Mouse (Mus musculus): ENCODE results near the gene Arid5a. TPM values are rescaled to one million over a fixed set of nuclear protein-coding genes. Genes with fewer than 3 reads are reported as not detected.

Arid5a gene
- polyA plus RNA-seq (2012; rRNA removed; ENCODE audit: low replicate concordance) = 5.6 and 7.7 TPM in 2 replicates

DNA sequence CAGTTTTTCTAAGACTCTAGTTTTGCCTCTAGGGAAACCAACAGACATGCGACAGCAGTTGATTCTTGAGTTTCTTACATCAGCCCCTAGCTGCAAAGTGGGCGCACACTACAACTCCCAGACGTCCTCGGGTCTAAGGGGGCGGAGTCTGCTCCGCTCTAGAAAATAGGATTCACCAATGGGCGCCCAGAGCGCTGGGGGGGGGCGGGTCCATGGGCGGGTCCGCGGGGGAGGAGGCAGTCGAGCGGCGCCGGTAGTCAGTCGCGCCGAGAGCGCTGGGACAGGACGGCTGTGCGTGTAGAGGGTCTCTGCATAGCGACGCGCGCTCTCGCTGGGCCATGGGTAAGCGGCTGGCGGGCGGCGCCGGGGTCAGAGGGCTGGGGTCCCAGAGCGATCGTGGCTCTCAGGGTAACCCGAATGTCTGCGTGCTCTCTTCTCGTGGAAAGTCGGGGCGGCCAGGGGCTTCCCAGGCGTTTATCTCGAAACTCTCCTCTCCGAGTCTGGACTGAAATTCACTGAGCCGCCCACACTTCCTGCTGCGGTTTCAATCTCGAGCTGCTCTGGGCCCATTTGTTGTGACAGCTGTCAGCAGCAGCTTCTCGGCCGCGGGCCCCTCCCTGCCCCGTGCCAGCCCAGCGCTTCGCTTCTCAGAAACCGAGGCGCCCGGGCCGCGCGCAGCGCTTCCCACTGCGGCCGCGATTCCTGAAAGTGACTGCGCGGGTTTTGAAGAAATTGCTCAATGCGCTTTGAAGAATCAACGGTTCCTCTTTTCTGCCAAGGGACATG lies at the start of gene Arid5a:
Gene Arid5a (plus strand): TSS at position 239 of the 786 bp plus-strand sequence.

DNA sequence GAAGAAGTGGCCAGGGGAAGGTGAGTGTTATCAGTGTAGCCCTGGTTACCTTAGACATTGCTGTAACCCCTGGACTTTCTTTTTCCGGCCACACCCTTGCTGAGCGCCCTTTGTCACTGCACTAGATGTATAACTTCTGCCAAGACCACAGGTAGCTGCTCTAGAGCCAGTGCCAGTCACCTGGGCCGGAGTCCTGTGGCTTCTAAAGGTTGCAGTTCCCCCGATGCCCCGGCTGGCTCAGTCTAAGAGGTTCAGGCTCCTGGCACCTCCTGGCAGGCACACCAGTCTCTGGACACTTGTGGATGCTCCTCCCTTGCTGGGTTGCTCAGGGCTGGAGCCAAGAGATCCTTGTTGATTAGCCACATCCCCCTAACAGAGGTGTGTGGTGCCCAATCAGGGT lies 33.1 kb upstream of the Arid5a start, which contains the start of gene Neurl3:
Gene Neurl3 (minus strand): TSS at position 225 of the 400 bp plus-strand sequence.

DNA sequence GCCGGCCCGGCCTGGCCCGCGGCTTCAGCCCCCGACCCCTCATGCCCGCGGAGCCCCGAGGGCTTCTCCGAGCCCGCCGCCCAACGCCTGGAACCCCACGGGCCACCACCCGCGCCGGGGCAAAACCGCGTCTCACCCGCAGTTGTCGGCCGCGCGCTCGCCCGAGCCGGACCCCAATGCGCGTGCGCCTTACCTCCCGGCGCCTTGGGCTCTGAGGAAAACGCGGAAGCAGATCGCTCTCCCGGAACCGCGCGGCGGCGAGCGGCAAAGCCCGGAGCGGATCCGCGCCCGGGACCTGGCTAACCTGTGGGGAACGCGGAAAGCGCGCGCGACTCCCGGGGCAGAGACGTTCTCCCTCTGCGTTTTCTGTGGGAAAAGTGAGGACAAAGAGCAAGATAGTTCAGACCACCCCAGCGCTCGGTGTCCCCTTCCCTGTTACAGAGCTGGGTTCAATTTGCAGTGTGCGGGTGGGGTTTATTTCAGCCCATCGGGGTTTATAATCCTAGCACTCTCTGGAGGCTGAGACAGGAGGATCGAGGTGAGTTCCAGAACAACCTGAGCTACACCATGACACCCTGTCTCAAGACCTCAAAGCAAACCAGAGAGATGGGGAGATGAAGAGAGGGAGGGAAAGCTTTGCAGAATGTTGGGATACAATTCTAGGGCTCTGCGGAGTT lies 61.6 kb downstream of the Arid5a start, which contains the start of gene Kansl3:
Gene Kansl3 (minus strand): TSS at position 213 of the 677 bp plus-strand sequence.

DNA sequence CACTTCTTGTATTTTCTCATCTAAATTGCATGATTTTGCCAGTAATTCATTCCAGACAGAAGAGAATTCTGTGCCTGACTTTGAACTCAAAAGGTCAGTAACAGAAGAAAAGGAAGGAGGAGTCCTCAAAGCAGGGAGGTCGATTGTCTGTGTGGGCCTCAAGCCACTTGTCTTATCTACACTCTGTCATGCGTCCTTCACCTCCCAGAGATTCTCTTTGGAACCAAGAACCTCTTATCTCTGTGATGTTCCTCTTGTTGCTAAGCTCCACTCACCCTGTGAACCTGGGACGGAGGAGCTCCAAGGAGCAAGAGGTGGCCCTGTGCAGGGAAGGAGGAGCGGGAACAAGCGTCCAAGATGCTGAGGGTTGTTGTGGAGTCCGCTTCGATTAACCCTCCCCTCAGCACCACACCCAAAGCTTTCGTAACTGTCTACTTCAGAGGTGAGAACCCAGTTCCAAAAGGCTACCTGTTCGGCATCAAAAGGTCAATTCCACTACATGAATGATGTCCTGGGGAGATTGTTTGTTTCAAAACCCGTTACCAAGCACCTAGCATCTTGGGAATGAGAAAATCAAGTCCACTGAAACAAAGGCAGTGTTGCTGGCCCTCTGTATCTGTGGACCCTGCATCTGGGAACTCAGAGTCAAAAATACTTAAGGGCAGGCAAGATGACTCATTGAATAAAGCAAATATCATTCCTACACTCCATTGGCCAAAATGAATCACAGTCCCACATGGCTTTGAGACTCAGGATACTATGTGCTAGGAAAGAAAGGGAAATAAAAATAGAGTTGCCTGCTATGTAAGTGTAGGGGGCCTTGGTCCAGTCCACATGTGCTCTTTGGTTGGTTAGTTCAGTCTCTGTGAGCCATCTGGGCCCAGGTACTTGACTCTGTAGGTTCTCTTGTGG lies 64.7 kb downstream of the Arid5a start, which contains the start of gene Fer1l5:
Gene Fer1l5 (plus strand): TSS at position 358 of the 912 bp plus-strand sequence.

Other genes starting within 250 kb of the Arid5a start
- 36.2 and 38.5 TPM in 2 replicates for gene Hs6st1, start 239.3 kb upstream of the Arid5a start, polyA plus RNA-seq (2012; rRNA removed; ENCODE audit: low replicate concordance)
- 8.6 and 10.0 TPM in 2 replicates for gene Uggt1, start 63.0 kb upstream of the Arid5a start, polyA plus RNA-seq (2012; rRNA removed; ENCODE audit: low replicate concordance)
- gene Neurl3, start 33.1 kb upstream of the Arid5a start, polyA plus RNA-seq (2012; rRNA removed; ENCODE audit: low replicate concordance) = 108 and 179 TPM in 2 replicates
- gene Kansl3, start 61.4 kb downstream of the Arid5a start, polyA plus RNA-seq (2012; rRNA removed; ENCODE audit: low replicate concordance) = 23.7 and 29.8 TPM in 2 replicates
- gene Fer1l5, start 64.6 kb downstream of the Arid5a start, polyA plus RNA-seq (2012; rRNA removed; ENCODE audit: low replicate concordance) = not detected in 2 replicates
- gene Lman2l, start 137.5 kb downstream of the Arid5a start, polyA plus RNA-seq (2012; rRNA removed; ENCODE audit: low replicate concordance) = 2.9 and 3.1 TPM in 2 replicates
- gene Cnnm4, start 163.9 kb downstream of the Arid5a start, polyA plus RNA-seq (2012; rRNA removed; ENCODE audit: low replicate concordance) = 40.9 and 84.2 TPM in 2 replicates
- gene Cnnm3, start 204.1 kb downstream of the Arid5a start, polyA plus RNA-seq (2012; rRNA removed; ENCODE audit: low replicate concordance) = 13.4 and 14.5 TPM in 2 replicates
- 5.7 and 7.3 TPM in 2 replicates for gene Ankrd23, start 229.2 kb downstream of the Arid5a start, polyA plus RNA-seq (2012; rRNA removed; ENCODE audit: low replicate concordance)
- gene Gm42417, start 231.7 kb downstream of the Arid5a start, polyA plus RNA-seq (2012; rRNA removed; ENCODE audit: low replicate concordance) = not detected in 2 replicates
- gene Ankrd39, start 239.7 kb downstream of the Arid5a start, polyA plus RNA-seq (2012; rRNA removed; ENCODE audit: low replicate concordance) = 6.2 and 9.5 TPM in 2 replicates

Data from duodenum, adult 2 months (tissue).